Mouse (Mus musculus): Measurements from ENCODE around the gene Erc2.

DNA sequence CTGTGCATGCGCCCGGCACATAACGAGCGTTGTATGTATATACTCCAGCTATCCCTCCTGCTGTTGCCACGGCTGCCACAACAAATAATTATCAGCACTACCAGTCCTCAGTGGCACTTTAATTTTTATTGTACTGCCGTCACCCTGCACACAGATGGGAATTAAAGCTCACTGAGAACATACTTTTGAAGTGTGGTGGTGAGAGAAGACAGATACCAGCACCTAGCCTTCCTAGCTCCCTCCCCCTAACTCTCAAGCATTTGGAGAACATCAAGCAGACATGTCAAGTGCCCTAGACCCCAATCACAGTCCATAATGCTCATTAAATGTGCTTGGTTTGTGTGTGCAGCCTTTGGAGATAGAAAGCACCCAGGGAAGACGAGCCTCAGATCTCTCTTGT is 652.6 kb downstream of the Erc2 start:
- no peak for TF ChIP-seq CEBPB (IDR thresholded peaks at IDR 0.05; ENCODE audit: low read depth)
- TF ChIP-seq CTCF (IDR thresholded peaks at IDR 0.05; ENCODE audit: control insufficient read depth, insufficient read depth, insufficient read length): no peak
- TF ChIP-seq MYOD1 (IDR thresholded peaks at IDR 0.05; ENCODE audit: control insufficient read depth, insufficient read length, low read depth): no peak
- no peak for TF ChIP-seq MAX (IDR thresholded peaks at IDR 0.05)
- TF ChIP-seq USF1 (IDR thresholded peaks at IDR 0.05; ENCODE audit: low read depth): no peak
- TF ChIP-seq FOSL1 (IDR thresholded peaks at IDR 0.05; ENCODE audit: insufficient read depth, low read length, poor library complexity, severe bottlenecking): no peak
- TF ChIP-seq MYOG (IDR thresholded peaks at IDR 0.05; ENCODE audit: control insufficient read depth, extremely low read depth, insufficient read length): no peak
